Mouse (Mus musculus): ENCODE measurements around the gene Sqstm1. TPM values are rescaled to one million over a fixed set of nuclear protein-coding genes. Genes with fewer than 3 reads are reported as not detected.
A peak's percentile ranks its signal among the peaks of the same experiment; 100 is the strongest.

The Sqstm1 gene
- total RNA-seq, 2 experiments from 2014 or later: 502 to 551 TPM

GRCm38 (mm10) chr11:50212060-50212739 is 1.6 kb upstream of the Sqstm1 start:
- no peak for DNase-seq (ENCODE audit: low spot score in 2 of 2)

- no peak for DNase-seq (ENCODE audit: low spot score in 2 of 2)
Measured at GRCm38 (mm10) chr11:50211322-50212059, 864 bp upstream of the Sqstm1 start.

GRCm38 (mm10) chr11:50210101-50210504 is 524 bp downstream of the Sqstm1 start:
- peak; percentile 76 to 89 for DNase-seq (ENCODE audit: low spot score in 2 of 2)

- no peak for DNase-seq (ENCODE audit: low spot score in 2 of 2)
Measured at GRCm38 (mm10) chr11:50208039-50208438, 2.6 kb downstream of the Sqstm1 start.

GRCm38 (mm10) chr11:50207344-50207743 is 3.3 kb downstream of the Sqstm1 start:
- no peak for DNase-seq (ENCODE audit: low spot score in 2 of 2)

- DNase-seq (ENCODE audit: low spot score in 2 of 2): no peak
Measured at GRCm38 (mm10) chr11:50206037-50206436, 4.6 kb downstream of the Sqstm1 start.

- DNase-seq (ENCODE audit: low spot score in 2 of 2): no peak
Measured at GRCm38 (mm10) chr11:50205434-50205833, 5.2 kb downstream of the Sqstm1 start.

GRCm38 (mm10) chr11:50203302-50203827 is 7.3 kb downstream of the Sqstm1 start:
- DNase-seq (ENCODE audit: low spot score in 2 of 2): no peak

GRCm38 (mm10) chr11:50201590-50201989 is 9.0 kb downstream of the Sqstm1 start:
- DNase-seq (ENCODE audit: low spot score in 2 of 2): no peak

GRCm38 (mm10) chr11:50200613-50201012 is 10.0 kb downstream of the Sqstm1 start:
- no peak for DNase-seq (ENCODE audit: low spot score in 2 of 2)

GRCm38 (mm10) chr11:50198916-50199315 is 11.7 kb downstream of the Sqstm1 start:
- no peak for DNase-seq (ENCODE audit: low spot score in 2 of 2)

- DNase-seq (ENCODE audit: low spot score in 2 of 2): no peak
Measured at GRCm38 (mm10) chr11:50198219-50198846, 12.3 kb downstream of the Sqstm1 start.

- DNase-seq (ENCODE audit: low spot score in 2 of 2): no peak
Measured at GRCm38 (mm10) chr11:50197500-50197899, 13.1 kb downstream of the Sqstm1 start.

- no peak for DNase-seq (ENCODE audit: low spot score in 2 of 2)
Measured at GRCm38 (mm10) chr11:50194793-50195192, 15.8 kb downstream of the Sqstm1 start.

GRCm38 (mm10) chr11:50194070-50194469 is 16.6 kb downstream of the Sqstm1 start:
- no peak for DNase-seq (ENCODE audit: low spot score in 2 of 2)

GRCm38 (mm10) chr11:50192278-50192677 is 18.3 kb downstream of the Sqstm1 start:
- DNase-seq (ENCODE audit: low spot score in 2 of 2): no peak

- DNase-seq (ENCODE audit: low spot score in 2 of 2): no peak
Measured at GRCm38 (mm10) chr11:50190362-50190761, 20.3 kb downstream of the Sqstm1 start.

GRCm38 (mm10) chr11:50188682-50189081 is 21.9 kb downstream of the Sqstm1 start:
- no peak for DNase-seq (ENCODE audit: low spot score in 2 of 2)

GRCm38 (mm10) chr11:50184788-50185187 is 25.8 kb downstream of the Sqstm1 start:
- DNase-seq (ENCODE audit: low spot score in 2 of 2): no peak

- no peak for DNase-seq (ENCODE audit: low spot score in 2 of 2)
Measured at GRCm38 (mm10) chr11:50182702-50183101, 27.9 kb downstream of the Sqstm1 start.

GRCm38 (mm10) chr11:50180478-50181231 is 30.0 kb downstream of the Sqstm1 start:
- no peak for DNase-seq (ENCODE audit: low spot score in 2 of 2)
